Mouse (Mus musculus): Measurements from ENCODE around the gene Shc2.

The Shc2 gene

GRCm38 (mm10) chr10:79615860-79616259 is 21.9 kb downstream of the Shc2 start:
- DNase-seq (ENCODE audit: low spot score in 2 of 2), result no peak

- DNase-seq (ENCODE audit: low spot score in 2 of 2), result no peak
These were observed 23.4 kb downstream of the Shc2 start for GRCm38 (mm10) chr10:79614305-79614643.

- DNase-seq (ENCODE audit: low spot score in 2 of 2), result peak in 1 of 2 experiments; percentile 32
These were observed 24.0 kb downstream of the Shc2 start, which contains the start of gene C2cd4c for GRCm38 (mm10) chr10:79613578-79614304. C2cd4c (minus strand) TSS chr10:79614025.

- no peak for DNase-seq (ENCODE audit: low spot score in 2 of 2)
These were observed 25.3 kb downstream of the Shc2 start for GRCm38 (mm10) chr10:79612192-79613135.

- no peak for DNase-seq (ENCODE audit: low spot score in 2 of 2)
These were observed 26.4 kb downstream of the Shc2 start for GRCm38 (mm10) chr10:79611296-79611695.

- DNase-seq (ENCODE audit: low spot score in 2 of 2), result no peak
These were observed 28.4 kb downstream of the Shc2 start for GRCm38 (mm10) chr10:79609276-79609675.

- DNase-seq (ENCODE audit: low spot score in 2 of 2), result no peak
These were observed 29.8 kb downstream of the Shc2 start for GRCm38 (mm10) chr10:79607892-79608291.

- DNase-seq (ENCODE audit: low spot score in 2 of 2), result no peak
These were observed 31.2 kb downstream of the Shc2 start for GRCm38 (mm10) chr10:79606537-79606936.

GRCm38 (mm10) chr10:79597936-79598230 is 39.8 kb downstream of the Shc2 start:
- no peak for DNase-seq (ENCODE audit: low spot score in 2 of 2)

- DNase-seq (ENCODE audit: low spot score in 2 of 2), result no peak
These were observed 40.4 kb downstream of the Shc2 start for GRCm38 (mm10) chr10:79597051-79597935.

- DNase-seq (ENCODE audit: low spot score in 2 of 2), result no peak
These were observed 42.2 kb downstream of the Shc2 start for GRCm38 (mm10) chr10:79595590-79595929.

- no peak for DNase-seq (ENCODE audit: low spot score in 2 of 2)
These were observed 42.7 kb downstream of the Shc2 start for GRCm38 (mm10) chr10:79594872-79595589.

- DNase-seq (ENCODE audit: low spot score in 2 of 2), result no peak
These were observed 43.6 kb downstream of the Shc2 start for GRCm38 (mm10) chr10:79594111-79594510.

- DNase-seq (ENCODE audit: low spot score in 2 of 2), result no peak
These were observed 47.0 kb downstream of the Shc2 start for GRCm38 (mm10) chr10:79590702-79591101.

GRCm38 (mm10) chr10:79587752-79588126 is 50.0 kb downstream of the Shc2 start:
- DNase-seq (ENCODE audit: low spot score in 2 of 2), result no peak

- no peak for DNase-seq (ENCODE audit: low spot score in 2 of 2)
These were observed 50.5 kb downstream of the Shc2 start, which contains the start of gene Theg for GRCm38 (mm10) chr10:79587061-79587751. Theg (minus strand) TSS chr10:79587331.

GRCm38 (mm10) chr10:79586243-79586642 is 51.5 kb downstream of the Shc2 start:
- no peak for DNase-seq (ENCODE audit: low spot score in 2 of 2)

- DNase-seq (ENCODE audit: low spot score in 2 of 2), result no peak
These were observed 52.0 kb downstream of the Shc2 start for GRCm38 (mm10) chr10:79585723-79586122.

- DNase-seq (ENCODE audit: low spot score in 2 of 2), result no peak
These were observed 52.6 kb downstream of the Shc2 start for GRCm38 (mm10) chr10:79585136-79585535.

- DNase-seq (ENCODE audit: low spot score in 2 of 2), result no peak
These were observed 53.3 kb downstream of the Shc2 start for GRCm38 (mm10) chr10:79584426-79584825.

GRCm38 (mm10) chr10:79584021-79584420 is 53.7 kb downstream of the Shc2 start:
- DNase-seq (ENCODE audit: low spot score in 2 of 2), result no peak

Data from spleen, postnatal 4 days (tissue).